Mouse (Mus musculus) left cerebral cortex, adult 11 months (tissue): ENCODE data around the gene Cand1.

Experiments
- DNase-seq: peaks from one replicate; pipeline ENCODE4 v3.0.0; 2022; ENCODE audit warnings: low spot score

Cand1 gene

DNA sequence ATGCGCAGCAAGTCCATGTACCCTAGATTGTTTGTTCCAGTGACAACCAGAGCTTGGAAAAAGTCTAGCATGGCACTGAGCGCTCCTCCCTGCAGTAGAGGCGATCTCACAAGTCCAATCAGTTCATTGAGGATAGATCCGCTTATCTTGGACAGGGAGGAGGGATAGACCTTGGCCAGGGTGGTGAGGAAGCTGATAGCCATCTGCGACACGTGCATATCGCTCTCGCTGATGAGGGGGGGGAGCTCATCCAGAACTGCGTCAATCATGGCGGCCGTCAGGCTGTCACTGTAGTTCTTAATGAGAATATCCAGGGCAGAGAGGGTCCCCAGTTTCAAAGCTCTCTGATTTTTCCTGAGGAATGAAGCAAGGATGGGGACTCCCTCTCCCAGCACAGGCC, 28.6 kb downstream of the Cand1 start:
- DNase-seq = no peak

DNA sequence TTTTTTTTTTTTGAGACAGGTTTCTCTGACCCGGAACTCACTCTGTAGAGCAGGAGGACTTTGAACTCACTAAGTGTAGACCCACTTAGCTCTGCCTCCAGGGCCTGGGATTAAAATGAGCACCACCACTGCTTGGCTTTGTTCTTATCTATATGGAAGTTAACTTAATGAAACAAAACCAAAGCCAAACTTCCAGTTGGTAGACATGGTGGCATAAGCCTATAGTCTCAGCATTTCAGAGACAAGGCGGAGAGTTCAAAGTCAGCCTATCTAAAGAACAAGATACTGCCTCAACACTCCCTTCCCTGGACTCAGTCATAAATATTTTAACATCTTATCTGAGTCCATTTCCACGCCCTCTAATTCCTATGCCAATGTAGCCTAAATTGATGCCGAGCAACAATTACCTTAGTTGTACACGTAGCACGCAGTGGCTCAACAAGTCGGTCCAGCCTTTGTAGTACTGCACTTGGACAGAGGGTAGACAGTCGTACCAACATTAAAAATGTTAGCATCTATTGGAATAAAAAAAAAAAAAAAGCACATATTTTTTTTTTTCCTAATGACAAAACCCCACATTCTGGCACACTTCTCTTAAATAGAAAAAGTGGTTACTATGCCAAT, 33.4 kb downstream of the Cand1 start:
- no peak for DNase-seq

DNA sequence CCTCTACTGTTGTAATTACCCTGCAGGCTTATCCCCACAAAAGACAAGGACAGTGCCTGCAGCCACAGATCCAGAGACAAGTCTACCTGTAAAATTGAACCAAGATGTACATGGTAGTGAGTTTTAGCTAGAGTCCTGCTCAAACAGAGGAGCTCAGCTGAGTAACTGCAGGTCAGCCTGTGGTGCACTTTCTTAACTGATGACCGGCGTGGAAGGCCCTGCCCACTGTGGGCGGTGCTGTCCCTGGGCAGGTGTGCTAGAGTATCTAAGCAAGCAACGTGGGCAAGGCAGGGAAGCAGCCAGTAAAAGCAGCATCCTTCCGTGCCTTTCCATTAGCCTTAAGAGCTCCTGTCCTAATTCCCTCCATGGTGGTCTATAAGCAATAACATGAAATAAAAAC, 34.6 kb downstream of the Cand1 start:
- no peak for DNase-seq

DNA sequence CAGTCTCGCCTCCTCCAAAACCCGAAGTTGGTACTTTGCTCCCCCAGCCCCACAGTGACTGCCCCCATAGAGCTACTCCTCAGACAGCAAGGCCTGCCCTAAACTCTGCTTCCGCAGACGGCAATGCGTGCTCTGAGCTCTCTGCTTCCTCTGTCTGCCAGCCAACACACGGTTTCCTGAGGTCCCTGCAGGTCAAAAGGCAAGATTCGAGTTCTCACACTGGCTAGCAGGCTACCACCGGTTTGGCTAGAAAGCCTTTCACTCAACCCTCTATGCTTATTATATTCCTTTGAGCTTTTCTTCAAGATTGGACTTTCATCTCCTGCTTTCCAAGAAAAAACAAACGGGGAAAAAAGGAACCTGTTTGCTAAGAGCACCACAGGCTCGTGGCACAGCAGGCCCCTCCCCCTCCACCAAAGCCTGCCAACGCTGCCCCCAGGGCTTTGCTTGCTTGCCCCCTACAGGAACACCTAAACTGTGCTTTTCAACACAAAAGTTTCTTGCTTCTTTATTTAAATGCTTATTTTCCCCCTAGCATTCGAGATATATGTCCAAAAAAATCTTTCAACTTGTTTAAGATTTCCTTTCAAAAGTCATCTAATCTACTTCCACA, 35.4 kb downstream of the Cand1 start:
- DNase-seq = no peak

DNA sequence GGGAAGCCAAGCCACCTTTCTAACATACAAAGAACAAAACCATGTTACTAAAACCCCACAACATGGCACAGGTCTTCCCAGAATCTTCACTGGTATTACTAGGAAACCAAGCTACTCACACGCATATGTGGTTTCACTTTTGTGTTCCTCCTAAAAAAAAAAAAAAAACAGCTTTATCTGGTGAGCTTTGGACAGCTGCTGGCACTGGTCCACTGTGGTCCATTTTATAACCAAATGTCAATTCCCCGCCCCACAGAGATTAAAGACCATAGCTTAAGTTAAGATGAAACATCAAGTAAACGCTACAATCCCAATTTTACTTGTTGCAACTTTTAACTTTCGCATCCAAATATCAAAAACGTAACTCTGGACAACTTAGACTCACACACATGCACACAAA, 40.0 kb downstream of the Cand1 start:
- no peak for DNase-seq

DNA sequence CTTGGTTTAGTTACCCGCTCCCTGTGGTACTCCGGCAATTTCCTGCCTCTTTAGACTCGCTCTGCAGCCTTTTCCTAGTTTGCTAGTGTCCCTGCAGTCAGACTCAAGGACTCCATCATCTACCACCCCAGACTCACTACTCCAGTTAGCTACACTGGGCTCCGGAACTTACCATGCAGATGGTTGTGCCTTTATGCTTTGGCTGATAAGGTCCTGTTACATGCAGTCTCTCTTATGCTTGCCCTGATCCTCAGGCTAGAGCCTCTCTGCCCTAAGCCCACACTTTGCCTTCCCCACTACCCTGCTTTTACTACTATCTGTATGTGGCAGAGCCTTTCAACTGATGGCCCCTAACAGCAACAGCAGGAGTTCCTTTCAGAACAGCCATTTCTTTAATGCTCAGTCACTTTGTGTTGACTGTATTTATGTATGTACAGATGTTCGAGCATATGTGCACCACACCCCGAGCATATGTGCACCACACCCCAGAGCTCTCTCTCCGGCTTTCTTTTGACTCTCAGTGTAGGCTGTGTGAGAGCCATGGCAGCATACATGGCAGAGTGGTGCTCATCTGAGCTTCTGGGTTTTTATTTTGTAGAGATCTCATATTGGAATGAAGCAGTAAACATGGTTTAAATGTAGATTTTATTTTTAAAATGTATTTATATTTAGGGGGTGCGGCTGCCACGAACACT, 41.5 kb downstream of the Cand1 start:
- DNase-seq = no peak

DNA sequence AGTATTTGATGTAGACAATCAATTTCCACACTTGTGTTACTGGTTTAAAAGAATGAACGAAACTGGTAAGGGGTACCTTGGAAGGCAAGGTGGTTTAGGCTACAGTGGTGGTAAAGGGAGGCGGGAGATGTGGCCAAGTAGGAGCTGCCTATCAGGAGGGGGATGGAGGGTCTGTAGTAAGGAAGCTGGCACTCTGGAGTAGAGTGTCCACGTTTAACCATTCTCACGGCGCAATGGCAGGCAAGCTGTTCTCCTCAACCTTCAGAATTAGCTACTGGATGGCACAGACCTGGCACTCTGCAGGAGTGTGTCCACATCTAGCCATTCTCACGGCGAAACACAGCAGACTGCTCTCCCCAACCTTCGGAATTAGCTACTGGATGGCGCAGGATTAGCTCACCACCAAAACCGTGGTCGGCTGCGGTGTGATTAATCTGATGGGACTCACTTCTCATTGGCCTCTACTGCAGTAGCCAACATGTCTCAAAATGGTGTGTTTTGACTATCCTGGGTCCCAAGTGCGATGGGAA, 42.2 kb downstream of the Cand1 start:
- DNase-seq = no peak

DNA sequence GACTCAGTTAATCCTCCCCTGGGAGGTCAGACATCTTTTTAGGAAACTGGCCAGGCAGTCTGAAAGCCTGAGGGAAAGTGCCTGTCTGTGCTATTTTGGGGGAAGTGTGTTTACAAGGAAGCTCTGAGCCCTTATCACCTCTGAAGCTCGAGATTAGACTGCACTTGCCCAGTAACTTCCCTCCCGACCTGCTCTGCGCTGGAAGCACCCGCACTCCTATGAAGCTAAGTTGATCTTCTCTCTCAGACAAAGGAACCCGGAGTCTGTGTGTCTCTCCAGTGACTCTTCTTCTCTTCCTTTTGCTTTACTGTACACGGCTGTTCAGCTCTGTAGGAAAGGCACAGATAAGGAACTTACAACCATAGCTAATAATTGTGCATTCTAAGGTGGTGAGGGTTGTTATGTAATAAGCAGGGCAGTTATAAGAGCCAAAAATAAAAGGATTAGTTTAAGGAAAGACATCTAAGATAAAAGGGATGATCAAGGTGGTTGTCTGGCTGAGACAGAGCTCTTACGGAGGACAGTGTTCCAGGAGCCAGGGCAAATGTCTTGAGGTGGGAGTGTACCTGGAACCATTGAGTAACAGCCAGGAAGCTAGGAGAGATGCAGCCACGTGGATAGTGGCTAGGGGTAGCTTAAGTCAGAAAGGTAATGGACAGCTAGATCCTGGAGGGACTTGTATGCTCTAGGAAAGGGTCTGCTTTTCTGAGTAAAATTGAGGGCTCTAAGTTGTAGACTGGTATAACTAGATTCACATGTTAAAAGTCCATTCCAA, 47.1 kb downstream of the Cand1 start:
- DNase-seq = no peak

DNA sequence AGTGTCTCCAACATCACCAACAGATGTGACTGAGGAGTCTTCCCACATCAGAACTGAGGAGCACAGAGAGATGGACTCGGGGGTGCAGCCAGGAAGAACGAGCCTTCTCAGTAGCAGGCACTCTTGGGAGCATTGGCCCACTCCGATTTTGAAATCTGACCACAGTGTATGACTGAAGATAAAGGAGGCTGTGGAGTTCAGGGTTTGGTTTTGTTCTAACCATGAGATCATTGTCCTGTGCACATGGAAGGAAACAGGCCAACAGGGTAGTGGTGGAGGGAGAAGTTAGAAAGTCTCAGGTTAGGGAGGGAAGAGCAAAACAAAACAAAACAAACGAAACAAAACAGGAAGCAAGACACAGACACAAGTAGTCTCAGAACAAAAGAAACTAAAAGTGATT, 52.1 kb downstream of the Cand1 start:
- DNase-seq = no peak

DNA sequence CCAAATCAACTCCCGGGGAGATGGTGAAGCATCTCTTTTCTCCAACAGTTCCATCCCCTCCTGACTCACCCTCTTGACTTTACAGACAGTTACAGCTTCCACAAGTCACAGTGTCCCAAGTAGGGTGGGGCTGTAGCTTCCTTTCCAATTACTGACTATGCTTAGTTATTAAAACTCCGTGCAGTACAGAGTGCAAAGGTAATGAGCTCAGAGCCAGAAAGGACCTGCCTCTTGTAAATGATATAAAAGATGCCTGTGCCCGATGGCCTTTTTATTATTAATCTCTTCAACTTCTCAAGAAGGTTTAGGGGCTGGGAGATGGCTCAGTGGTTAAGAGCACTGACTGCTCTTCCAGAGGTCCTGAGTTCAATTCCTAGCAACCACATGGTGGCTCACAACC, 70.2 kb downstream of the Cand1 start:
- DNase-seq = no peak

DNA sequence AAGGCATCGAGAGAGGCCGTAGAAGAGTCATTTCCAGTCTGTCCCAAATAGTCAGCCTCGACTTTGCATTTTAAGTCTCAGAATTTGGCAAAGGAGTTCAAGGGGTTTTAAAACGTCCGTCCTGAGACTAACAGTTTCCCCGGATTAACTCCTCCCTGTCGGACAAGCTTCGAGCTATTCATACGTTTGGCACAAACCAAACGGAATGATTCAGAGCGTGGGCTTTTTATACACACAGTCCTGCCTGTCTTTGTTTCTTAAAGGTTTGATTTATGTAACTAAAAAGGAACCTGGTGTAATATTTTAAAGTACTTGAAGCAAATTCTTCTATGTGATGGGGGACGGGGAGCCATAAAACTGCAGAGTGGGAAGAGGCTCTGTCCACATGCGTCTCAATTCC, 70.6 kb downstream of the Cand1 start:
- no peak for DNase-seq

DNA sequence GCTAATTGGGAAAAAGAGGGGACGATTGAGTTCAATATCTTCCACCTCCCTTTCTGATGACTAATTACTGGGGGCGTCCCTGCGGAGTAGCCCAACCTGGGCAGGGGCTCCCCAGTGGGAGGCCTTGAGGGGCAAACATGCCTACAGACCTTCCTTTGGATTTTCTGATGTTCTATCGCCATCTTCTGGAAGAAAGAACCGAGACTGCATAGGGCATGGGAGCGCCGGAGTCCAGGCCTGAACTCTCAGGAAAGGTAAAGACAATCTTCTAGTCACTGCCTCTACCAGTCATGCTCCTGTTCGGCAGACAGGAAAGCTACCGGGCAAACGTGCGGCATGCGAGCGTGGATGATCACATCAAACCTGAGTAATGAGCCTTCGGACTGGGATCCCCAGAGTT, 71.1 kb downstream of the Cand1 start:
- no peak for DNase-seq

DNA sequence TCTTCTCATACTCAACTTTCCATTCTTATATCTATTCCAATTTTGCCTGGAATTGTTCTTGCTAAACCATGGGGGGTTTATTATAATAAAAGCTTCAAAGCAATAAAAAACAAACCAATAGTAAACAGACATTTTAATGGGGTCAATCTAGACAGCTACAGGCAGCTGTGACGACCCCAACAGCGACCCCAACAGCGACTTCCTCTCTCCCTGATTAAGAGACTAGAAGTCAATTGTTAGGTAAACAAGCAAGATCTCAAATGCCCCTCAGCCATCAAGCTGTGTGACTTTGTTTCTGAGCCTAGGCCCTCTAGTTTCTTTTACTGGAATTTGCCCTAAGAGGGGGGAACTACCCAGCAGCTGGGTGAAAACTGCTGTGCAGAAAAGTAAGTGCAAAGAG, 72.0 kb downstream of the Cand1 start:
- DNase-seq = no peak

DNA sequence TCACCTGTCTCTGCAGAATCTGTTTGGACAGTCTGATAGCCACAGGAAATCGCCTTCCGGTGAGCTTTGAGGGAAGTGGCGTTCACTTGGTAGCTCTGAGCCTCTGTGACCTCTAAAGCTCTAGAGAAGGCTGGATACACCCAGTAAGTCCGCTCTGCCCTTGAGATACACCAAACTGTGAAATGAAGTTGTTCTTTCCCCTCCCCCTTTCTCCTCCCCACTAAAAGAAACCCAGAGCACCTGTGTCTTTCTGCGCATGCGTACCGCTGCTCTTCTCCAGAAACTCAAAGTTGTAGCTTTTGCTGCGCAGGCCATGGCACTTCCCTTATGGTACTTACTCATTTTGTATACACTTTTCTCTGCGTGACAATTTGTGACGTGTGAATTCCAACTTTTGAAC, 74.8 kb downstream of the Cand1 start:
- DNase-seq = no peak

DNA sequence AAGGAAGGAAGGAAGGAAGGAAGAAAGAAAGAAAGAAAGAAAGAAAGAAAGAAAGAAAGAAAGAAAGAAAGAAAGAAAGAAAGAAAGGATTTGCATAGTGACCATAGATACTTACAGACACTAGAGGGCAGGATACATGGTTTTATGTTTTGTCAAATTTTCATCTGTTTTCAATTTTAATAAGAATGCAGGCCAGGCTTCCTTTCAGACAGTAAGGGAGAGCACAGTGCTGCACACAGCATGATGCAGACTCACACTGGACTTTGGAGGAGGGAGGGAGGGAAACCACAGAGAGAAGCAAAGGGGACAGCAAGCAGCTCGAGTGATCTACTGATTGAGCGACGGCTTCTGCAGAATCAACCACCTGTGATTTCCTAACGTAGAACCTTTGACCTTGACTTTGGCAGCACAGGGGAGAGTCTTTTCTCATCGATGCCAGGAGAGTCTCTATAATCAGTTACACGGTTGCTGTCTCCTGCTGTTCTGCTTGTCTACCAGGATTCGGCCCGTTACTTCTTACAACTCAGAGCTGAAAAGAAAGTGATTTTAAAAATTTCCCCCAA, 78.0 kb downstream of the Cand1 start:
- DNase-seq = no peak

DNA sequence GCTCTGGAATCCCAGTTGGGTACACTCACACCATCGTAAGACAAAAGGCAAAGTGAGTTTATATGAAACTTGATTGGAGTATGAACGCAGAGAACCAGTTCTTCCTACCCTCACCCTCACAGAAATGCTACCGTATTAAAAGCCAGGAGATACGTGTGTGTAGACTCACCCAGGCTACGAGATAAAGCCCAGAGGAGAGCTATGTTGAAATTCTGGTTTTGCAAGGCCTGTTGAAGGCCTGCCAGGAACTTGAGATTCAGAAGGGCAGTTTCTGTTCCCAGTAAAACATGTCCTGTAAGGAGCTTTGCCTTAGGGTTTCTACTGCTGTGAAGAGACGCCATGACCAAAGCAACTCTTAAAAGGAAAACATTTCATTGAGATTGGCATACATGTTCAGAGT, 79.7 kb downstream of the Cand1 start:
- no peak for DNase-seq

DNA sequence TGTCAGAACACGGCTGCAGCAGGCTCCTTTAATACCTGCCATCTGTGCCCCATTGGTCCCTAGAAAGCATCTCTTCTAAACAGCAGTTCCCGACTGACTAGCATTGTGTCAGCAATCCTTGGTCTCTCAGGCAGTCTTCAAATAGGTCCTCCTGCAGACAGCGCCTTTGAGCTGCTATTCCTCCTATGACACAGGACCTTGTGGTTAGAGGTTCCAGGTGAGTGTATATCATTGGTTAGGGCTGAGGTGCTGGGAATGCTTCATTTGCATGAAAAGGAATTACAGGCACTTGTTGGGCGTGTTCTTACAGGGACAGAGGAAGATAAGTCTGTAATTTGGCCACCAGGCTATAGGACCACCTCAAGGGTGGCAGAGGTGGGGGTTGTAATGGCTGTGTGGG, 90.6 kb downstream of the Cand1 start:
- no peak for DNase-seq
